Mouse (Mus musculus) liver, embryonic 11.5 days (tissue): ENCODE measurements around the gene Vwa8. TPM values are rescaled to one million over a fixed set of nuclear protein-coding genes. Genes with fewer than 3 reads are reported as not detected.

ENCODE experiments used
- ATAC-seq: fragments of 200-750 bp; cut with Nextera tagmentation; replicated peaks from 2 replicates; pipeline ENCODE4 v1.8.0; 2017; ENCODE audit warnings: moderate number of reproducible peaks, mild to moderate bottlenecking, moderate TSS enrichment, moderate library complexity; ENCODE audit not compliant: low FRiP score
- DNase-seq: peaks from one replicate; pipeline ENCODE4 v3.0.0-alpha.2; 2017; ENCODE audit warnings: low spot score
- H3K27ac ChIP-seq: fragments of 300-500 bp; sonication (generic); 2 replicates; pipeline ENCODE4 v1.5.1; 2014; ENCODE audit warnings: mild to moderate bottlenecking, low read depth, low read length, control low read depth
- H3K27me3 ChIP-seq: fragments of 300-500 bp; sonication (generic); replicated peaks from 2 replicates; pipeline ENCODE4 v1.6.1; 2014; ENCODE audit warnings: low read length, mixed read lengths; ENCODE audit not compliant: control insufficient read depth, insufficient read depth
- H3K36me3 ChIP-seq: fragments of 300-500 bp; sonication (generic); 2 replicates; pipeline ENCODE4 v1.6.1; 2014; ENCODE audit warnings: mild to moderate bottlenecking, low read length, moderate library complexity, mixed read lengths; ENCODE audit not compliant: control insufficient read depth, insufficient read depth
- H3K4me1 ChIP-seq: fragments of 300-500 bp; sonication (generic); replicated peaks from 2 replicates; pipeline ENCODE4 v1.6.1; 2014; ENCODE audit warnings: low read length, mixed read lengths; ENCODE audit not compliant: control insufficient read depth, insufficient read depth
- H3K4me2 ChIP-seq: fragments of 300-500 bp; sonication (generic); 2 replicates; pipeline ENCODE4 v1.6.1; 2014; ENCODE audit warnings: mild to moderate bottlenecking, control low read depth, moderate library complexity
- H3K4me3 ChIP-seq: fragments of 300-500 bp; sonication (generic); 2 replicates; pipeline ENCODE4 v1.5.1; 2014; ENCODE audit warnings: low read depth, low read length, control low read depth
- H3K9ac ChIP-seq: fragments of 300-500 bp; sonication (generic); 2 replicates; pipeline ENCODE4 v1.6.1; 2014; ENCODE audit warnings: low read depth, low read length, control low read depth
- H3K9me3 ChIP-seq: fragments of 300-500 bp; sonication (generic); 2 replicates; pipeline ENCODE4 v1.6.1; 2016; ENCODE audit warnings: low read length, inconsistent platforms, mixed read lengths; ENCODE audit not compliant: control insufficient read depth
- WGBS: fragments of 180-500 bp; shearing (Covaris S2); extraction: QIAGEN DNeasy Blood & Tissue Kit; methylation state at CpG from one replicate; pipeline ENCODE4 v1.1.7; 2014; 5-methylcytosine and 5-hydroxymethylcytosine counted together
- polyA plus RNA-seq: library from polyadenylated mRNA; unstranded; fragments of >200 nt; fragmentation: Nextera tagmentation; extraction: Ambion mirVana; gene quantifications from 2 replicates; pipeline ENCODE4 v1.2.1, GENCODE M21; 2014

Vwa8 gene
- polyA plus RNA-seq, 1 experiment from 2014 or later: 12.6 TPM

DNA sequence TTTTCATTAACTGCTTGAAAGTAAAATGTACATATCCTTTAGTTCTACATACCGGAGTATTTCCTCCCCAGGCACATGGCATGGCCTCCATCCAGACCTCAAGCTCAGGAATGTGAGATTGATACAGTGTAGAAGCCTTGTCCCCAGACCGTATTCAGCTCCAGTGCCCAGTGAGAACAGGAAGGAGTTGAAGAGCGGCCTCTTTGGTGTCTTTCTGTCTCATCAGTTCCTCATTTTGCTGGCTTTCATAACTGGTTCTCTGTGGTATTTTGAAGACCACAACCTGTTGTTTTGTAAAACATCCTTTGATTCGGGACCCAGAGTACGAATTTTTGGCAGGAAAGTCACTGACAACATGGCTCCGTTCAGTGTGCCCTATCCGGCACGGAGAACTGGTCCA is 274.6 kb downstream of the Vwa8 start:
- H3K4me3 ChIP-seq: no peak overlapping the region
- WGBS: 61% methylated on average over 8 of the region's 8 CpGs
- no peaks in the 10 kb centered on the region for H3K27me3 ChIP-seq
- DNase-seq (no peak), ATAC-seq (no peak)
- no peak overlapping the region for H3K4me2 ChIP-seq
- no peak overlapping the region for H3K27ac ChIP-seq
- H3K9ac ChIP-seq: no peak overlapping the region
- H3K36me3 ChIP-seq: no peaks in the 10 kb centered on the region
- no peaks in the 10 kb centered on the region for H3K9me3 ChIP-seq
- H3K4me1 ChIP-seq: no peaks in the 10 kb centered on the region

DNA sequence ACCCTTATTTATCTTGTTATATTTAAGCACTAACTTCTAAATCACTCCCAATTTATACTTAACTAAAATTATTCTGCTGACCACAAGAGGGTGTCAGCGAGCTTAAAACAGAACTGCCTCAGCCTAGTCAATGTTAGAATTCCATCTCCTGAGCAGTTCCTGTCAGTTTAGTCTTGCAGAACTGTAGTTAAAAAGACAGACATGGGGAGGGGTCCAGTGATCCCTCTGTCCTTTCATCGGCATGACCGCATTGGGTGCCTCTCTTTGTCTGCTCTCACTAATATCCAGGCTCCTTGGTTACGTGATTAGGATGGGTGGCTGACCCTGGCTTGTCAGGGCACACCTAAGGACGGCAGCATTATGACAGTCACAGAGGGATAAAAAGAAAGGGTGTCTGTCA is 275.8 kb downstream of the Vwa8 start:
- DNase-seq (no peak), ATAC-seq (no peak)
- 54% methylated on average over 5 of the region's 5 CpGs for WGBS

DNA sequence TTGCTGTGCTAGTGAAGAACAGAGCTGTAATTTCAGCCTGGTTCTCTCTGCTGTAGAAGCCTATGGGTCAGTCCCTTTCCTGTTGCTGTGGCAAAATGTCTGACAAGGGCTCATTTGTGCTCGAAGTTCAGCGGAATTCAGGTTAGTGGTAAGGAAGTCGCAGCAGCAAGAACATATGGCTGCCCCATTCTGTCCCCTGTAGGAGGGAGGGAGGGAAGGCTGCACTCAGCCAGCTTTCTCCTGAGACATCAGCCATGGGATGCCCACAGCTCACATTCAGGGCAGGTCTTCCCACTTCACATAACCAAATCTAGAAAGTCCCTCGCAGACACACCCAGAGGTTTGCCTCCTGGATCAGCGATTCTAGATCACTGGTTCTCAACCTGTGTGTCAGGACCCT is 277.3 kb downstream of the Vwa8 start:
- no peaks in the 10 kb centered on the region for H3K4me1 ChIP-seq
- 71% methylated on average over 5 of the region's 5 CpGs for WGBS
- H3K9ac ChIP-seq: no peak overlapping the region
- H3K27me3 ChIP-seq: no peaks in the 10 kb centered on the region
- no peak overlapping the region for H3K27ac ChIP-seq
- DNase-seq (no peak), ATAC-seq (no peak)
- no peaks in the 10 kb centered on the region for H3K9me3 ChIP-seq
- H3K4me2 ChIP-seq: no peak overlapping the region
- H3K36me3 ChIP-seq: no peaks in the 10 kb centered on the region
- H3K4me3 ChIP-seq: no peak overlapping the region

More for the DNA sequence above, 275.8 kb downstream of the Vwa8 start:
- Histone ChIP-seq H3K27ac (no peak overlapping the region), H3K27me3 (no peaks in the 10 kb centered on the region), H3K9ac (no peak overlapping the region), H3K4me3 (no peak overlapping the region), H3K9me3 (no peaks in the 10 kb centered on the region), H3K4me2 (no peak overlapping the region), H3K4me1 (no peaks in the 10 kb centered on the region), H3K36me3 (no peaks in the 10 kb centered on the region)

DNA sequence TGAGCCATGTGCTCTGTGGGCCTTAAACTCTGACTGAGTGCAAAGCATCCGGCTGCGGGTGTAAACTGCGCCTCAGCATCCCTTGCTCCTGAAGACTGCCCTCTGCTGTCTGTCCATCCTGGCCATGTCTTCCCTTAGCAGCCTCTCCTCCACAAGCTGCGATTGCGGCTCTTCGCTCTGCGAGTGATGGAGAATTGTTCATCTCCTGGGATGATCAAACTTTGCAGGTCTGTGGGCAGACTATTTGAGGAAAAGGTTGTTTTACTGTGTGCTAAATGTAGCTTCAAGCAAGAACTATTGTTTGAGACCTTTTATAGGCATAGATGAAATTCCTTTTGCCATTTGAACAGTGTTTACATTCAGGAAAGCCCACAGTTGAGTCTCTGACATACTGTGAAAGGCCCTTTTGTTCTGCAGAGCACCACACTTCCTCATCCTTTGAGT is 286.1 kb downstream of the Vwa8 start:
- WGBS: 49% methylated on average over 7 of the region's 7 CpGs
- H3K27ac ChIP-seq: no peak overlapping the region
- H3K4me1 ChIP-seq: no peaks in the 10 kb centered on the region
- H3K9me3 ChIP-seq: no peaks in the 10 kb centered on the region
- H3K4me2 ChIP-seq: no peak overlapping the region
- H3K9ac ChIP-seq: no peak overlapping the region
- H3K27me3 ChIP-seq: no peaks in the 10 kb centered on the region
- ATAC-seq (no peak), DNase-seq (no peak)
- H3K36me3 ChIP-seq: no peaks in the 10 kb centered on the region
- no peak overlapping the region for H3K4me3 ChIP-seq

DNA sequence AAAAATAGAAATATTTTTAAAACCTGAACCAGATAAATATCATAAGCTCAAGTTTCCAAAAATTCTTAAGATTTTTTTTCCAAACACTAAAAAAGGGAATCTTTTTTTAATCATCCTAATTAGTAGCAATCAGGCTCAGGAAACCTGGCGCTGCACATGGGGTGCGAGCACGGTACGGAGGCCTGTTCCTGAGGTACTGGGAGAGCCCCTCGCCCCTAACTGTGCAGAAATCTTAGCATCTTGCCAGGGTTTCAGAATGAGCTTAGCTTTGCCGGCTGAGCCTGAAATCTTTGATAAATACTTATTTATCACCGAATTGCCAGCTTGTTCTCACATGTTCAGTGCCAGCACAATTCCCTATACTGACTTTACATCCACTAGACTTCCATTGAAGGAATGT is 286.6 kb downstream of the Vwa8 start:
- no peak overlapping the region for H3K4me3 ChIP-seq
- H3K9ac ChIP-seq: no peak overlapping the region
- H3K4me1 ChIP-seq: no peaks in the 10 kb centered on the region; the same call in 1 of the 2 replicates
- DNase-seq (no peak), ATAC-seq (no peak)
- no peaks in the 10 kb centered on the region for H3K36me3 ChIP-seq
- no peaks in the 10 kb centered on the region for H3K9me3 ChIP-seq
- no peak overlapping the region for H3K27ac ChIP-seq
- no peak overlapping the region for H3K4me2 ChIP-seq
- H3K27me3 ChIP-seq: no peaks in the 10 kb centered on the region
- WGBS: 84% methylated on average over 7 of the region's 7 CpGs

DNA sequence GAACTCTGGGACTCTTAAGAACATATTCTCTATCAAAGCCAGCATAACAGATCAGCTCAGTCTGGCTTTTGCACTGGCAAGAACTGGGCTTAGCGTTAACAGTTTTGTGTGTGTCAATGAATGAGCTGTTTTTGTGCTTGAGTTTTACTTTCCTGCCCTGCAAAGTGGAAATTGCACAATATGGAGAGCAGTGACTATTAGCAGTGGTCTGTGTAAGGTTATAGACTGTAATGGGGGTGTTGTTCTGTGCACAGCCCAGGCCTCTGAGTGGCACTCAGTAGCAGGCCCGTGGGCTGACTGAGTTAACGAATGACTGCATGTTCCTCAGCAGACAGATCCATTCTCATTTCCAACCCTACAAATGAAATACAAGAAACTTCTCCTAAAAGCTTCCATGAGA is 287.7 kb downstream of the Vwa8 start:
- no peaks in the 10 kb centered on the region for H3K9me3 ChIP-seq
- H3K4me3 ChIP-seq: no peak overlapping the region
- H3K9ac ChIP-seq: no peak overlapping the region
- no peak for ATAC-seq
- 78% methylated on average over 3 of the region's 3 CpGs for WGBS
- no peaks in the 10 kb centered on the region for H3K36me3 ChIP-seq
- no peaks in the 10 kb centered on the region; the same call in 1 of the 2 replicates for H3K4me1 ChIP-seq
- no peak overlapping the region for H3K27ac ChIP-seq
- no peaks in the 10 kb centered on the region for H3K27me3 ChIP-seq
- no peak overlapping the region for H3K4me2 ChIP-seq
- no peak for DNase-seq

DNA sequence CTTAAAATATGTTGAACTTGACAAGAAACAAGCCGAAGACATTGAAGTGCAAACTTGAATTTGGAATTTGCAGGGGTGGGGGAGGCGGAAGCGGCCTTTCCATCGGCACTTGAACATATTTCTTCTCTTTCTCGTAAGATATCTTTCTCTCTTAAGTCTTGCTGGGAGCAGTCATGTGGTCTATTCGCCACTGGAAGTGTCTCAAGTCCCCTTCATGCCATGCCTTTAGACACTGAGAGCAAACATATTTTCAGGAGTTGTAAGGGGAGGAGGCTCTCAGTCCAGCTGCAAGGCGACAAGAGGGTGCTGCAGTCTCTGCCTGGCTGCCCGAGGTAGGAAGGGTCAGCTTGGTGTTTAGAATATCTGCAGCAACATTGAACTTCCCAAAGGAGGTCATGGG is 288.2 kb downstream of the Vwa8 start:
- Histone ChIP-seq H3K4me2 (no peak overlapping the region), H3K36me3 (no peaks in the 10 kb centered on the region), H3K27ac (no peak overlapping the region), H3K4me3 (no peak overlapping the region), H3K4me1 (no peaks in the 10 kb centered on the region; the same call in 1 of the 2 replicates), H3K27me3 (no peaks in the 10 kb centered on the region), H3K9me3 (no peaks in the 10 kb centered on the region), H3K9ac (no peak overlapping the region)
- WGBS: 79% methylated on average over 8 of the region's 8 CpGs
- DNase-seq: no peak
- ATAC-seq: no peak

DNA sequence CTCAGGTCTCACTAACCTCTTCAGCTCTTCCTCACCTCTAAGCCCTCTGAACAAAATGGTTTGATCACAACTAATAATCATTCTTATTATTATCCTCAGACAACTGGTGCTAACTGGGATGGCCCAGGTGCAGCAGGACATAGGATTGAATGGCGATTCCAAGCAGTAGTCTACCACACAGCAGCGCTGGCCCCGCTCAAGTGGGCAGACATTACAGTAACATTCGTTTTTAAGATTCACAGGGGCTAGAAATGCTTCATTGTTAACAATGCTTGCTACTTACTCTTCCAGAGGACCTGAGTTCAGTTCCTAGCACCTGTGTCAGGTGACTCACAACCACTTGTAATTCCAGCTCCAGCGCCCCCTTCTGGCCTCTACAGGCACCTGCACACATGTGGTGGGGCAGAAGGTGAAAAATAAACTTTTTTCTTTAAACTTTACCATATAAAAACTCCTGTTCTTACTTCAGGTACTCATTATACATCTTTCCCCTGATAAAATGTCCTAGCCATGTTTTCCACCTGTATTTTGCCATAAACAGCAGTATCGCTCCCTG is 290.3 kb downstream of the Vwa8 start:
- no peak overlapping the region for H3K27ac ChIP-seq
- no peak overlapping the region for H3K9ac ChIP-seq
- ATAC-seq (no peak), DNase-seq (no peak)
- no peaks in the 10 kb centered on the region for H3K27me3 ChIP-seq
- H3K4me3 ChIP-seq: no peak overlapping the region
- H3K36me3 ChIP-seq: no peaks in the 10 kb centered on the region
- 90% methylated on average over 6 of the region's 6 CpGs for WGBS
- H3K9me3 ChIP-seq: no peaks in the 10 kb centered on the region
- no peaks in the 10 kb centered on the region; the same call in 1 of the 2 replicates for H3K4me1 ChIP-seq
- H3K4me2 ChIP-seq: no peak overlapping the region

DNA sequence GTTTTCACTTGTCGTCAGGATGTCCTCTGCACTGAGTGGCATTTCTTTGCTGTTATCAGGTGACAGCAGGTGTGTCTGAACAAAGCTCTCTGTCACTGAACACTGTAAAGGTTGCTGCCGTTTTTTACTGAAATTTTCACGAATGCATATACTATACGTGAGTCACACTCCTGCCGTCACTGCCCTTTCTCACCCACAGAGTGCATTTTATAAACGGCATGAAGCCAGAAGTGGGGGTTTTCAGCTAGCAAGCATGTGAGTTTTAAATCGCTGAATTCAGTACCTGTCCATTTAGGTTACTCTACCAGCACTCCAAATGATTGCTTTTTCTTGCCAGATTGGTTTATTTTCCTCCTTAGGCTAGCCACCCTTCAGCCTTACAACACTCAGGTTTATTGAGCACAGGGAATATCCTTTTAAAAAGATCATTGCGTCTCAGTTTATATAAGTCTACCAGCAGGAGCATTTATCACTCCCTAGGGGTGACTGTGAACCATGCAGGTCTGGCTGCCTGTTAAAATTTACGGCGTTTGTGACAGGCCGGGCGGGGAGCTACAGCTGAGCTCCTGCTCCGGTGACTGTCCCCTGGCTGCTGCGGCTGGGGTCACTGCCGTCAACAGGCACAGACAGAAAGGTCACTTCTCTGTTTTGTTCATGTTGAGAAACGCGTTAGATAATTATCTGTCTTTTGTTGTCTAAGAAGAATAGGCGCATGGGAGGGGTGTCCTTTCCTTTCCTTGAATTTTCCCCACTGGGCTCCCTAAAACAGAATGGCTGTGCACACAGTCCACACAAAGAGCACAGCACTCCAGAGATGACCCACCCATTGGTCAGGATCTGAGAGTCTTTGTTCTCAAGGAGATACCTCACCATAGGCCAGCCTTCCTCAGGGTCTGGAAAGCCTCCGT is 291.3 kb downstream of the Vwa8 start:
- Histone ChIP-seq H3K4me1 (no peaks in the 10 kb centered on the region; the same call in 1 of the 2 replicates), H3K4me2 (no peak overlapping the region), H3K36me3 (no peaks in the 10 kb centered on the region), H3K27me3 (no peaks in the 10 kb centered on the region), H3K9me3 (no peaks in the 10 kb centered on the region), H3K9ac (no peak overlapping the region), H3K27ac (no peak overlapping the region), H3K4me3 (no peak overlapping the region)
- DNase-seq (no peak), ATAC-seq (no peak)
- 52% methylated on average over 19 of the region's 19 CpGs for WGBS
